Mouse (Mus musculus) small intestine, adult 2 months (tissue): ENCODE data around the gene Memo1.

Experiments
- CTCF ChIP-seq: fragments of 200-500 bp; IDR thresholded peaks from 2 replicates; pipeline ENCODE4 v1.5.1; 2012; ENCODE audit warnings: low read depth, mild to moderate bottlenecking, control low read depth, inconsistent platforms, low read length, moderate library complexity, mixed read lengths; ENCODE audit not compliant: insufficient replicate concordance, insufficient read length; ENCODE audit errors: extremely low read depth
- POLR2A ChIP-seq: fragments of 200-500 bp; IDR thresholded peaks from 2 replicates; pipeline ENCODE4 v1.6.1; 2012; ENCODE audit warnings: low read depth, mild to moderate bottlenecking, control low read depth, inconsistent platforms, low read length, moderate library complexity

- no peak for TF ChIP-seq CTCF
- no peak for TF ChIP-seq POLR2A
Measured at GRCm38 (mm10) chr17:74194755-74195154, 100.6 kb downstream of the Memo1 start.
